Mouse (Mus musculus) liver, embryonic 13.5 days (tissue): Measurements from ENCODE around the gene AI481877. TPM values are rescaled to one million over a fixed set of nuclear protein-coding genes. Genes with fewer than 3 reads are reported as not detected.

Experiments
- ATAC-seq: fragments of 200-750 bp; cut with Nextera tagmentation; 2 replicates; pipeline ENCODE4 v1.8.0; 2017; ENCODE audit warnings: low read depth, mild to moderate bottlenecking, moderate number of reproducible peaks, moderate library complexity
- DNase-seq: peaks from one replicate; pipeline ENCODE4 v3.0.0; 2022
- H3K27ac ChIP-seq: fragments of 300-500 bp; sonication (generic); 2 replicates; pipeline ENCODE4 v1.5.1; 2015; ENCODE audit warnings: moderate library complexity, mild to moderate bottlenecking, inconsistent platforms
- H3K27me3 ChIP-seq: fragments of 300-500 bp; sonication (generic); 2 replicates; pipeline ENCODE4 v1.6.1; 2015; ENCODE audit warnings: mild to moderate bottlenecking, inconsistent platforms
- H3K36me3 ChIP-seq: fragments of 300-500 bp; sonication (generic); 2 replicates; pipeline ENCODE4 v1.6.1; 2015; ENCODE audit warnings: mild to moderate bottlenecking, inconsistent platforms
- H3K4me1 ChIP-seq: fragments of 300-500 bp; sonication (generic); replicated peaks from 2 replicates; pipeline ENCODE4 v1.6.1; 2015; ENCODE audit warnings: inconsistent platforms
- H3K4me2 ChIP-seq: fragments of 300-500 bp; sonication (generic); 2 replicates; pipeline ENCODE4 v1.6.1; 2015; ENCODE audit warnings: inconsistent platforms, mild to moderate bottlenecking, moderate library complexity
- H3K4me3 ChIP-seq: fragments of 300-500 bp; sonication (generic); replicated peaks from 2 replicates; pipeline ENCODE4 v1.5.1; 2015; ENCODE audit warnings: mild to moderate bottlenecking, inconsistent platforms
- H3K9ac ChIP-seq: fragments of 300-500 bp; sonication (generic); 2 replicates; pipeline ENCODE4 v1.6.1; 2015; ENCODE audit warnings: mild to moderate bottlenecking, inconsistent platforms
- H3K9me3 ChIP-seq: fragments of 300-500 bp; sonication (generic); replicated peaks from 2 replicates; pipeline ENCODE4 v1.6.1; 2016; ENCODE audit warnings: inconsistent platforms
- WGBS: fragments of 180-500 bp; shearing (Covaris S2); methylation state at CpG from one replicate; pipeline ENCODE4 v1.1.7; 2015; ENCODE audit not compliant: insufficient replicate concordance; 5-methylcytosine and 5-hydroxymethylcytosine counted together
- polyA plus RNA-seq: library from polyadenylated mRNA; unstranded; fragments of >200 nt; fragmentation: Nextera tagmentation; extraction: Ambion mirVana; gene quantifications from 2 replicates; pipeline ENCODE4 v1.2.1, GENCODE M21; 2015

AI481877 gene
- polyA plus RNA-seq, 1 experiment from 2014 or later = not detected

GRCm38 (mm10) chr4:59051081-59051480 lies 87.7 kb downstream of the AI481877 start:
- ATAC-seq (no peak), DNase-seq (no peak)
- no peak overlapping the region for H3K9ac ChIP-seq
- H3K4me2 ChIP-seq = no peak overlapping the region
- H3K4me3 ChIP-seq = no peak overlapping the region
- H3K9me3 ChIP-seq = no peaks in the 10 kb centered on the region
- no peak overlapping the region for H3K27ac ChIP-seq
- H3K36me3 ChIP-seq = no peaks in the 10 kb centered on the region
- 46% methylated on average over 1 of the region's 1 CpGs for WGBS
- no peaks in the 10 kb centered on the region for H3K4me1 ChIP-seq
- no peaks in the 10 kb centered on the region for H3K27me3 ChIP-seq

DNA sequence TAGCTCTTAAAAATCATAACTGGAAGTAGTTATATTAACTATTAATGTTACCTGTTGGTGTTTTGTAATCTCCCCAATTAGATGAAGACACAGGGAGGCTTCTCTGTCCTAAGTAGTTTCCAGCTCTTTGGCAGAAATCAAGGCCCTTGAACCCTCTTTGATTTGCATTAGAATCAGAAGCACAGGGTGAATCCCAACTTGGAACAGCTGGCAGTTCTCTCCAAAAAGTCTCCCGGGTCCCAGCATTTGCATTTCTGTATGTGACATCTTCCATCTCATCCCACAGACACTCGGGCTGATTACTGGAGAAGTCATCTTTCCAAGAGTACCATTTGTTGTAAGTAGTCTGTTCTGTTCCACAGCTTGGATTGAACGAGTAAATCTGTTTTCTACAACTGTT lies 91.6 kb downstream of the AI481877 start:
- H3K27me3 ChIP-seq = no peaks in the 10 kb centered on the region
- no peaks in the 10 kb centered on the region for H3K9me3 ChIP-seq
- 43% methylated on average over 3 of the region's 3 CpGs for WGBS
- no peak overlapping the region for H3K27ac ChIP-seq
- H3K9ac ChIP-seq = no peak overlapping the region
- no peak overlapping the region for H3K4me2 ChIP-seq
- no peaks in the 10 kb centered on the region for H3K36me3 ChIP-seq
- H3K4me1 ChIP-seq = no peaks in the 10 kb centered on the region
- ATAC-seq (no peak), DNase-seq (no peak)
- no peak overlapping the region for H3K4me3 ChIP-seq

DNA sequence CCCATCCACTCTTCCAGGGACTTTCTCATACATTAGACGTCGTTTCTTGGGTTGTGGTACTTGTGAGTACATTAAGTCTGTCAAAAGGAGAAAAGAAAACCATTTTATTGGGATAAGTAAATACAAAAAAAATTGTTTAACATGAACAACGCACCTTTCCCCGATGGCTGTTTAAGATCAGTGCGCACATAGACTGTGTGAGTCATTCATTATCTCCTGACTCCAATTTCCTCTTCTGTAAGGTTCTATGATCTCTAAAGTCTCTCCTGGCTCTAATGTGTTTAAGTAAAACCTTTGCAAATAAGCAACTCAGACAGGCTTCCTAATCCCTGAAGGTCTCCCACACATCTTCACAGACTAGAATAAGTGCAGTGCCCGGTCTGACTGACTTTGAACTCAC lies 94.9 kb downstream of the AI481877 start:
- no peaks in the 10 kb centered on the region for H3K27me3 ChIP-seq
- DNase-seq = no peak
- H3K4me1 ChIP-seq = no peaks in the 10 kb centered on the region
- no peak overlapping the region for H3K9ac ChIP-seq
- H3K4me3 ChIP-seq = no peak overlapping the region
- H3K4me2 ChIP-seq = no peak overlapping the region
- H3K36me3 ChIP-seq = peaks cover 3% of the 10 kb centered on the region; the same call in 1 of the 2 replicates
- no peaks in the 10 kb centered on the region for H3K9me3 ChIP-seq
- no peak overlapping the region for H3K27ac ChIP-seq
- ATAC-seq = no peak
- WGBS = 72% methylated on average over 6 of the region's 6 CpGs

GRCm38 (mm10) chr4:59043074-59043473 lies 95.7 kb downstream of the AI481877 start:
- no peak overlapping the region for H3K27ac ChIP-seq
- H3K9ac ChIP-seq = no peak overlapping the region
- peaks cover 3% of the 10 kb centered on the region; the same call in 1 of the 2 replicates for H3K36me3 ChIP-seq
- no peaks in the 10 kb centered on the region for H3K9me3 ChIP-seq
- H3K4me3 ChIP-seq = no peak overlapping the region
- H3K27me3 ChIP-seq = no peaks in the 10 kb centered on the region
- WGBS = 82% methylated on average over 5 of the region's 5 CpGs
- H3K4me1 ChIP-seq = no peaks in the 10 kb centered on the region
- H3K4me2 ChIP-seq = no peak overlapping the region
- ATAC-seq = no peak
- DNase-seq = no peak

DNA sequence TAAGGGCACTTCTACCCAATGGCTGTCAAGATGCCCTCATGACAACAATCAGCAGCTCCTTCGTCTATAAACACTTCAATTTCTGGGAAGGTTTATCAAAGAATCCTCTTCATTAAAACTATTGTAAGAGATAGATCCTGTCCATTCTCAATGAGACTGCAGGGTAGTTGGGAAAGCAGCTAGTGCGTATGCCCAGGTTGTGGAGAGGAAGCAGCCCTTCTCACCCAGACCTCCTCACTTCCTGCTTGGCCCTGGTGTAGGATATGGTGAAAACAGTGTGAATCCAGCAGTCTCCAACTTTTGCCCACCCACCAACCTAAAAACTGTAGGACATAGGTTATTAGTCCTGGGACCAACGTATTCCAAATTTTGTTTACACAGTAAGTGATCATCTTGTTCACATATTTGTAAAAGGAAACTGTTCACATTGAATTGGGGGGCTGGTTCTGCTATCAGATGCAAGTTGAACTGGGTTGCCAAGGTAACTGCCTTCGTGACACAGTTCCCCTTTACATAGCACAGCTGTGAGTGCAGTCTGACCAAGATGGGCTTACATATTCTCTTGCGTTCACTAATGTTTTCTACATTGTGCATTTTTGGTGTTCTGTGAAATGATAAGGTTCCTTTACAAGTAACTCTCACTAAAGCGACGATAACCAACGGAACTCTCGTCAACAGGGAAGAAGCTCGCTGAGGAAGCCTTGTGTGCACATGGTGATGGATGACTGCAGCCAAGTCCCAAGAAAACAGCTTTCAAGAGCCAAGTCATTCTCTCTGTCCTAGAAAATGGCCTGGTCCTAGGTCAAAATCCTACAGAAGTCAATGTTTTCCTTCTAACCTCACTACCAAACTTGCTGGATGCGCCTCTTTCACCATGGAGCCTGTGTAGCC lies 98.1 kb downstream of the AI481877 start:
- no peaks in the 10 kb centered on the region for H3K27me3 ChIP-seq
- H3K9me3 ChIP-seq = no peaks in the 10 kb centered on the region
- no peak overlapping the region for H3K4me3 ChIP-seq
- DNase-seq (no peak), ATAC-seq (no peak)
- peaks cover 3% of the 10 kb centered on the region; the same call in 1 of the 2 replicates for H3K36me3 ChIP-seq
- no peak overlapping the region for H3K9ac ChIP-seq
- 74% methylated on average over 11 of the region's 11 CpGs for WGBS
- no peak overlapping the region for H3K4me2 ChIP-seq
- peaks cover 13% of the 10 kb centered on the region for H3K4me1 ChIP-seq
- H3K27ac ChIP-seq = no peak overlapping the region

GRCm38 (mm10) chr4:59037525-59037924 lies 101.3 kb downstream of the AI481877 start:
- Histone ChIP-seq H3K27me3 (no peaks in the 10 kb centered on the region), H3K4me3 (no peak overlapping the region), H3K9ac (no peak overlapping the region), H3K9me3 (no peaks in the 10 kb centered on the region), H3K4me2 (no peak overlapping the region), H3K4me1 (peaks cover 26% of the 10 kb centered on the region), H3K27ac (no peak overlapping the region), H3K36me3 (peaks cover 3% of the 10 kb centered on the region; the same call in 1 of the 2 replicates)
- DNase-seq = no peak
- 58% methylated on average over 3 of the region's 3 CpGs for WGBS
- ATAC-seq = no peak

GRCm38 (mm10) chr4:59036490-59037127 lies 102.2 kb downstream of the AI481877 start:
- ATAC-seq (peak; percentile 36; the same call in 1 of the 2 replicates), DNase-seq (peak; percentile 64)
- Histone ChIP-seq H3K9me3 (no peaks in the 10 kb centered on the region), H3K27me3 (no peaks in the 10 kb centered on the region), H3K4me2 (peak overlapping the region; percentile 95), H3K4me1 (peaks cover 26% of the 10 kb centered on the region), H3K4me3 (peak overlapping the region; percentile 77; the same call in 1 of the 2 replicates), H3K9ac (peak overlapping the region; percentile 7; the same call in 1 of the 2 replicates), H3K36me3 (peaks cover 3% of the 10 kb centered on the region; the same call in 1 of the 2 replicates), H3K27ac (no peak overlapping the region)
- WGBS = 16% methylated on average over 13 of the region's 13 CpGs

- H3K9me3 ChIP-seq = no peaks in the 10 kb centered on the region
- peak overlapping the region; percentile 77 for H3K4me3 ChIP-seq
- H3K27me3 ChIP-seq = no peaks in the 10 kb centered on the region
- H3K9ac ChIP-seq = peak overlapping the region; percentile 79
- H3K4me2 ChIP-seq = peak overlapping the region; percentile 95
- no peak overlapping the region for H3K27ac ChIP-seq
- no peak for DNase-seq
- peaks cover 3% of the 10 kb centered on the region; the same call in 1 of the 2 replicates for H3K36me3 ChIP-seq
- no peak for ATAC-seq
- WGBS = 61% methylated on average over 18 of the region's 18 CpGs
- H3K4me1 ChIP-seq = peaks cover 26% of the 10 kb centered on the region
These were observed 102.9 kb downstream of the AI481877 start for GRCm38 (mm10) chr4:59035786-59036350.

DNA sequence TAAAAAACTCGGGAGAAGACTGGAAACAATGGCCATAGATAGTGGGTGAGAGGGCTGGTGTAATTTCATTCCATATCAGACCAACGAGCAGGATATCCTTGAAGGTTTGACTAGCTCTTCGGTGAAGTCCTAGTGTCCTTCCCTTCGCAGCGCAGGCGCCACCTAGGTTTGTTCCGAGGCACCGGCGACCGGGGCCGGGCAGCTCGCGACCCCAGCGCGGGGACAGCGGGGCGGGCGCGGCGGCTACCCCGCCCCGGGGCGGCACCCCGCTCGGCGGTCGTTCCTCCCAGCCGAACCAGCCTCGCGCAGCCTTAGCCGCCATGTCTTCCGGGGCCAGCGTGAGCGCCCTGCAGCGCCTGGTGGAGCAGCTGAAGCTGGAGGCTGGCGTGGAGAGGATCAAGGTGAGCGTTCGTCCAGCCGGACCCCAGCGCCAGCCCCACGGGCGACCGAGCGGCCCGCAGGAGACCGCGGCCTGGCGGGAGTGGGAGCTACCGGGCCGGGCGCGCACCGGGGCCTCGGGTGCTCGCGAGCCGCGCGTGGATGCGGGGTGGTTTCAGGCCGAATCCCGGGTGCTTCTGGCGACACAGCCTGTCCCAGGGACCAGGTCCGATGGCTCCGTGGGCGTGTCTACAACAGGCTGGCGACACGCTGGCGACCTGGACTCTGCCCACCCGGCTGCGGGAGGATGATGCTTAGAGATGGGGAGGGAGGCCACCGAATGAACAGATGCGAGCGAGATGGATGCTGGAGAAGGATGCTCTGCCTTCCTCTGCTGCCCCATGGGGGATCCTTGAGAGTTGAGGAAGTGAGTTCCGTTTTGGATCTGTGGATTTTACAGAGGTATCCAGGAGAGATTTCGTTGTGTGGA lies 103.6 kb downstream of the AI481877 start, which contains the start of gene Gng10:
Gene Gng10, plus strand, starts transcription at position 171 of the 868 bp plus-strand sequence.
- peak within 1 kb of the TSS; percentile 77 for H3K4me3 ChIP-seq
- 13% methylated on average over 76 of the region's 76 CpGs for WGBS
- H3K9ac ChIP-seq = peak within 1 kb of the TSS; percentile 79
- peak; percentile 86 for ATAC-seq
- peaks cover 26% of the 10 kb centered on the region for H3K4me1 ChIP-seq
- no peaks in the 10 kb centered on the region for H3K27me3 ChIP-seq
- DNase-seq = peak; percentile 61
- H3K27ac ChIP-seq = 0 out of 2 replicates have a peak within 1 kb of the TSS, but pooled peaks have one; percentile 39
- peaks cover 3% of the 10 kb centered on the region; the same call in 1 of the 2 replicates for H3K36me3 ChIP-seq
- H3K4me2 ChIP-seq = peak within 1 kb of the TSS; percentile 95
- H3K9me3 ChIP-seq = no peaks in the 10 kb centered on the region

DNA sequence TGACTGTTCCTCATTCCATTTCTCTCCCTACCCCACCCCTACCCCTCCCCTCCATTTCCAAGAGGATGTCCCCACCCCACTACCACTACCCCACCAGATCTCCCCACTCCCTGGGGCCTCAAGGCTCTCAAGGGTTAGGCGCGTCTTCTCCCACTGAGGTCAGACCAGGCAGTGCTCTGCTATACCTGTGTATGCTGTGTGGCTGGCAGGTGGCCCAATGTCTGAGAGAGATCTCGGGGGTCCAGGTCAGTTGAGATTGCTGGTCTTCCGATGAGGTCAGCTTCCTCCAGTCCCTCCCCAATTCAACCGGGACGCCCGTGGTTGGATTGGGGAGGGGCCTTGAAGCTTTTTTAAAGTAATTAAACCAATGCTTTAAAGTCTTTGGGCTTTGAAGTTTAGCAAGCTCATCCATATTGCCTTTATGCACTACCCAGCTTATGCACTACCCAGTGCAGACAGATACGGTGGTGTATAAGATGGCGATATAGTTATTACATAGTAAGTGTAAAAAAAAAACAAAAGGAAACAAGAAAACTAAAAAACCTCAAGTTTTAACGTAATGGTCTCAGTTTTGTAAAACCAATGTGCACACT lies 104.4 kb downstream of the AI481877 start:
- Histone ChIP-seq H3K4me3 (peak overlapping the region; percentile 77), H3K27me3 (no peaks in the 10 kb centered on the region), H3K27ac (no peak overlapping the region), H3K9me3 (no peaks in the 10 kb centered on the region), H3K36me3 (peaks cover 3% of the 10 kb centered on the region; the same call in 1 of the 2 replicates), H3K9ac (no peak overlapping the region), H3K4me2 (peak overlapping the region; percentile 95), H3K4me1 (peaks cover 26% of the 10 kb centered on the region)
- no peak for DNase-seq
- ATAC-seq = no peak
- WGBS = 72% methylated on average over 10 of the region's 10 CpGs
